Mouse (Mus musculus) cortical plate, adult 2 months (tissue): ENCODE measurements at regions not wholly inside any gene's neighbourhood (a gene's known extent, or its start where the extent isn't known, plus 50 kb on each side); places are given as distances from the start of the nearest gene placed in this dataset.

ENCODE experiments used
- H3K27ac ChIP-seq: fragments of 200-500 bp; 2 replicates; pipeline ENCODE4 v1.5.1; 2012; ENCODE audit warnings: low read length, control low read depth, inconsistent platforms; ENCODE audit not compliant: insufficient read depth
- H3K4me1 ChIP-seq: fragments of 200-500 bp; 2 replicates; pipeline ENCODE4 v1.6.1; 2011; ENCODE audit warnings: low read length; ENCODE audit not compliant: control insufficient read depth, insufficient read depth
- H3K4me3 ChIP-seq: fragments of 200-500 bp; 2 replicates; pipeline ENCODE4 v1.5.1; 2011; ENCODE audit warnings: mild to moderate bottlenecking, low read length, control low read depth; ENCODE audit not compliant: insufficient read depth
- CTCF ChIP-seq: fragments of 200-500 bp; IDR thresholded peaks from 2 replicates; pipeline ENCODE4 v1.5.1; 2011; ENCODE audit warnings: mild to moderate bottlenecking, control low read depth, low read length; ENCODE audit not compliant: insufficient read depth; ENCODE audit errors: extremely low read depth
- POLR2A ChIP-seq: fragments of 200-500 bp; IDR thresholded peaks from 2 replicates; pipeline ENCODE4 v1.6.1; 2011; ENCODE audit warnings: mild to moderate bottlenecking, low read length, control low read depth; ENCODE audit not compliant: insufficient read depth; ENCODE audit errors: extremely low read depth

DNA sequence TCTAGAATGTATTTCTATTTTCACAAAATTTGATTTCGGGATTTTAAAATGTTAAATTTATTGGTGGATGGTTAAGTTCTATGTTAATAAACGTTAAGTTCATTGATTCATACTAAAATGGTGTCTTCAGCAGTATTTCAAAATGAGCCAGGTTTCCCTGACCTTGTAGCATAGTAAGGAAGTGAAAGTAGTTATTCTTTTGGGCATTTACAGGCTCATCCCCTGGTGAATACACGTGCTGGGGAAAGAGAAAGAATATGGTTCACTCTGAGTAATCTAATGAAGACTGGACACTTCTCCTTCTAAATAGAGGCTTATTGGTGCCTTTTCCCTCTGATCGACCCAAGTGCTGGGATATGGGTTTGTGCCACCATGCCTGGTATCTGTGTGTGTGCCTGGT is 281.1 kb downstream of the Lipi start:
- no peak for TF ChIP-seq CTCF
- no peak for TF ChIP-seq POLR2A
- no peak overlapping the region for H3K4me3 ChIP-seq
- no peaks in the 10 kb centered on the region for H3K4me1 ChIP-seq

DNA sequence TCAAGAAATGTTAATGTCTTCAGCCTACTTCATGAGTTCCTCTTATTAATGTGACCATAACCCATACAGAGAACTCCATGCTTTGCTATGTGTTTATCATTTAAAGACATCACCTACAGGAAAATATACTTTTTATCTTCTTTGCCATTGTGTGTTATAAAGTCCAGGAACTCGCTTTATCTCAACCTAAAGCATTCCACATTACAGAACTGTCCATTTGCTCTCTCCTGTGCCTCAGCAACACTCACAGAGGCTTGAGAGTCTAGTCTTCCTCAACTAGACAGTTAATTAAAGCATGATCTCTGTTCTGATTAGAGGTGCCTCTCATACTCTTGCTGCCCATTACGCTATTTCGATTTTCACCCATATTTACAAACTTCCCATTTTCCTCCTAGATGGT is 288.4 kb downstream of the Lipi start:
- H3K4me1 ChIP-seq: no peaks in the 10 kb centered on the region
- H3K27ac ChIP-seq: no peak overlapping the region
- no peak overlapping the region for H3K4me3 ChIP-seq
- no peak for TF ChIP-seq CTCF
- no peak for TF ChIP-seq POLR2A

More for the DNA sequence above, 281.1 kb downstream of the Lipi start:
- no peak overlapping the region for H3K27ac ChIP-seq

DNA sequence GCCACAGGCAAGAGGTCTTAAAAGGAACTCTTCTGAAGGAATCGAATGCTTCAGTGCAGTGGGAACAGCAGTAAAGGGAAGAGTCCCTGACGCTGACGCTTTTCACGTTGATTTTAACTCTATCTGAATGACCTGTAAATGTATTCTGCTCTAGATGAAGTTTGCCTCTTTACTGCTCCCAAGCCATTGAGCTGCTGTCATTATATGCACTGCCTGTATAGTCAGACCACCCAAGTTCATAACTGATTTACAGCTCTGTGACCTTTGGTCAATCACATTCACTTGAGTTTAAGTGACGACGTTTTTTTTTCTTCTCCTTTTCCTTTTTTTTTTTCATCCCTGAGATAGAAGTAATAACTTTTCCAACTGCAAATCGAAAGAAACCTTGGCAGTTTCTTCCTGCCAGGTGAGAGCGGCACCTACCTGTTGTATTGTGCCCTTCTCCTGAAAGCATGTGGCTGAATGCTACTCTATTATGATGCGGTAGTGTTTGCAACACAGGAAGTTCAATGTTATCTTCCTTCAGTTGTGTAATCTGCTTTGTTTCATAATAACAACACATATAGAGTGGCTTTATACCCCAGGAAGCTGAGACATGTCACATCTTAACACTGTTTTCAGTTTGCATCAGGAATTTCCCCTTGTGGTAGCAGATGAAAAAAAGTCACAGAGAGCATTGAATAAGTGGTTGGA is 293.0 kb downstream of the Lipi start:
- TF ChIP-seq POLR2A (no peak), CTCF (no peak)

DNA sequence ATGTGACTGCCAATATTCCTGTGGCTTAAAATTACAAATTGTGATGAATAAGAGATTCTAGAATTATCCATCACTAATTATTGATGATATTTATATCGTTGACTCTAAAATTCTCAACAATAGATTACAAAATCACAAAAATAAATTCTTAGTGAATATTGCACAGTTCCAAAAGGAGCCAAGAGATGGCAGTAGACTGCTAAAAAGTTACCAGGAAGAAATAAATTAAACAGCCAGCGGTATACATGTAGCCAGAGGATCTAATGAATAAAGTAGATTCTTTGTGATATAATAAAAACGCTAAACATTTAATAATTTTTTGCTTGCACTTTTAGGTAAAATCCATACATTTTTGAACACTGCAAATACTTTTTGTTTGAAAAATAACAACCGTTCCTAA is 294.7 kb downstream of the Lipi start:
- H3K4me1 ChIP-seq: no peaks in the 10 kb centered on the region
- no peak overlapping the region for H3K4me3 ChIP-seq
- no peak for TF ChIP-seq POLR2A
- TF ChIP-seq CTCF: no peak
- no peak overlapping the region for H3K27ac ChIP-seq

More for the DNA sequence above, 293.0 kb downstream of the Lipi start:
- H3K4me1 ChIP-seq: no peaks in the 10 kb centered on the region
- H3K4me3 ChIP-seq: no peak overlapping the region
- no peak overlapping the region for H3K27ac ChIP-seq

- Histone ChIP-seq H3K4me3 (no peak overlapping the region), H3K4me1 (no peaks in the 10 kb centered on the region), H3K27ac (no peak overlapping the region)
- TF ChIP-seq CTCF (no peak), POLR2A (no peak)
Observed at GRCm38 (mm10) chr16:75287150-75287549, 298.7 kb downstream of the Lipi start.

- TF ChIP-seq CTCF: no peak
- TF ChIP-seq POLR2A: no peak
- Histone ChIP-seq H3K4me3 (no peak overlapping the region), H3K27ac (no peak overlapping the region), H3K4me1 (no peaks in the 10 kb centered on the region)
Observed at GRCm38 (mm10) chr16:75285811-75286210, 300.1 kb downstream of the Lipi start.

- H3K27ac ChIP-seq: no peak overlapping the region
- TF ChIP-seq POLR2A: no peak
- TF ChIP-seq CTCF: no peak
- H3K4me3 ChIP-seq: no peak overlapping the region
- H3K4me1 ChIP-seq: no peaks in the 10 kb centered on the region
Observed at GRCm38 (mm10) chr16:75263903-75264302, 322.0 kb downstream of the Lipi start.

GRCm38 (mm10) chr16:75254981-75255380 is 330.9 kb downstream of the Lipi start:
- H3K4me1 ChIP-seq: no peaks in the 10 kb centered on the region
- H3K4me3 ChIP-seq: no peak overlapping the region
- TF ChIP-seq CTCF (no peak), POLR2A (no peak)
- no peak overlapping the region for H3K27ac ChIP-seq

GRCm38 (mm10) chr16:75249170-75249569 is 336.7 kb downstream of the Lipi start:
- H3K4me1 ChIP-seq: no peaks in the 10 kb centered on the region
- TF ChIP-seq CTCF (no peak), POLR2A (no peak)
- no peak overlapping the region for H3K4me3 ChIP-seq
- no peak overlapping the region for H3K27ac ChIP-seq

GRCm38 (mm10) chr16:75240383-75240782 is 345.5 kb downstream of the Lipi start:
- H3K4me1 ChIP-seq: no peaks in the 10 kb centered on the region
- no peak overlapping the region for H3K27ac ChIP-seq
- no peak overlapping the region for H3K4me3 ChIP-seq
- TF ChIP-seq POLR2A: no peak
- TF ChIP-seq CTCF: no peak
